ENCODE assay signal across 8 mouse cellular contexts in genomic region chr4:124709961-124710446, GRCm38 (mm10). TPM values are rescaled to one million over a fixed set of nuclear protein-coding genes. Genes with fewer than 3 reads are reported as not detected.
DNase-seq lines count a peak whose midpoint lies in the region; ATAC-seq lines count a peak whose summit lies in the region.

No protein-coding gene starts in this region.

- no peaks in the 10 kb centered on the region for H3K27me3 ChIP-seq in embryonic facial prominence, embryonic 15.5 days

- H3K36me3 ChIP-seq in embryonic facial prominence, embryonic 15.5 days: peaks cover 16% of the 10 kb centered on the region

- peak overlapping the region; percentile 52 for H3K4me2 ChIP-seq in embryonic facial prominence, embryonic 15.5 days (replicated peaks)

- peak; percentile 26 for DNase-seq in retina, postnatal 1 day
- no peak for DNase-seq in retina, embryonic 14.5 days (ENCODE audit: low spot score)
- DNase-seq in heart, postnatal 10 days: peak; percentile 59 to 63
- peak; percentile 49 to 68 for DNase-seq in kidney, postnatal 4 days
- DNase-seq in cerebellum, adult 8-10 months: no peak
- DNase-seq in frontal cortex, adult 2 months (ENCODE audit: extremely low spot score in 1 of 2, low spot score in 1 of 2): no peak

- 2% methylated on average over 18 of the region's 18 CpGs for WGBS in embryonic facial prominence, embryonic 15.5 days

- no peak for ATAC-seq in embryonic facial prominence, embryonic 15.5 days (ENCODE audit: insufficient number of reproducible peaks, low FRiP score, low TSS enrichment, low read depth)
- peak; percentile 17; the same call in 1 of the 2 replicates for ATAC-seq in megakaryocyte progenitor cell, adult 5-6 weeks (replicated peaks; ENCODE audit: poor library complexity)

- peak overlapping the region; percentile 96 for H3K27ac ChIP-seq in embryonic facial prominence, embryonic 15.5 days (replicated peaks)

- intact Hi-C loops in heart, postnatal 10 days (cut with DNase I): loop anchor here (1.0 to 5.0 kb wide), 2 partner anchors 28 to 137 kb away; no protein-coding TSS in a partner anchor

- no peak overlapping the region for H3K9ac ChIP-seq in embryonic facial prominence, embryonic 15.5 days

- H3K4me3 ChIP-seq in embryonic facial prominence, embryonic 15.5 days (replicated peaks): peak overlapping the region; percentile 36

- no peaks in the 10 kb centered on the region for H3K9me3 ChIP-seq in embryonic facial prominence, embryonic 15.5 days (replicated peaks)

- peaks cover 54% of the 10 kb centered on the region for H3K4me1 ChIP-seq in embryonic facial prominence, embryonic 15.5 days

RNA-seq across cellular contexts. Expression of gene Sf3a3, which starts 4.6 kb away (rescaled TPM):
- polyA plus RNA-seq in embryonic facial prominence, embryonic 15.5 days (2015; fragmentation: Nextera tagmentation; extraction: Ambion mirVana): 138 and 141 TPM in 2 replicates
- total RNA-seq in heart, postnatal 10 days (2021): 10 to 100 TPM; 26.2 to 32.5 TPM
- 98.5 and 113 TPM in 2 replicates for total RNA-seq in megakaryocyte progenitor cell, adult 5-6 weeks (2015)
- total RNA-seq in megakaryocyte progenitor cell, adult 5-6 weeks (2017): 158 and 175 TPM in 2 replicates
- polyA plus RNA-seq in frontal cortex, adult 2 months (2012; rRNA removed): 35.5 and 40.4 TPM in 2 replicates

RNA-seq across cellular contexts. Expression of gene Fhl3, which starts 9.5 kb away (rescaled TPM):
- polyA plus RNA-seq in embryonic facial prominence, embryonic 15.5 days (2015; fragmentation: Nextera tagmentation; extraction: Ambion mirVana): 17.3 and 17.8 TPM in 2 replicates
- 10 to 100 TPM; 15.7 to 19.6 TPM for total RNA-seq in heart, postnatal 10 days (2021)
- 17.1 and 19.3 TPM in 2 replicates for total RNA-seq in megakaryocyte progenitor cell, adult 5-6 weeks (2015)
- total RNA-seq in megakaryocyte progenitor cell, adult 5-6 weeks (2017): 4.9 and 5.3 TPM in 2 replicates
- polyA plus RNA-seq in frontal cortex, adult 2 months (2012; rRNA removed): 2.0 and 2.2 TPM in 2 replicates

RNA-seq across cellular contexts. Expression of gene Utp11, which starts 16.6 kb away (rescaled TPM):
- 68.9 and 71.3 TPM in 2 replicates for polyA plus RNA-seq in embryonic facial prominence, embryonic 15.5 days (2015; fragmentation: Nextera tagmentation; extraction: Ambion mirVana)
- 10 to 100 TPM; 13.8 to 16.8 TPM for total RNA-seq in heart, postnatal 10 days (2021)
- 78.0 and 81.5 TPM in 2 replicates for total RNA-seq in megakaryocyte progenitor cell, adult 5-6 weeks (2015)
- 70.8 and 93.1 TPM in 2 replicates for total RNA-seq in megakaryocyte progenitor cell, adult 5-6 weeks (2017)
- 19.0 and 20.7 TPM in 2 replicates for polyA plus RNA-seq in frontal cortex, adult 2 months (2012; rRNA removed)

RNA-seq across cellular contexts. Expression of gene Inpp5b, which starts 31.6 kb away (rescaled TPM):
- polyA plus RNA-seq in embryonic facial prominence, embryonic 15.5 days (2015; fragmentation: Nextera tagmentation; extraction: Ambion mirVana): 29.2 and 30.9 TPM in 2 replicates
- total RNA-seq in heart, postnatal 10 days (2021): 10 to 100 TPM; 10.1 to 14.9 TPM
- 32.9 and 36.0 TPM in 2 replicates for total RNA-seq in megakaryocyte progenitor cell, adult 5-6 weeks (2015)
- total RNA-seq in megakaryocyte progenitor cell, adult 5-6 weeks (2017): 28.6 and 31.4 TPM in 2 replicates
- 58.0 and 71.4 TPM in 2 replicates for polyA plus RNA-seq in frontal cortex, adult 2 months (2012; rRNA removed)

RNA-seq across cellular contexts. Expression of gene Pou3f1, which starts 53.4 kb away (rescaled TPM):
- polyA plus RNA-seq in embryonic facial prominence, embryonic 15.5 days (2015; fragmentation: Nextera tagmentation; extraction: Ambion mirVana): 4.4 and 4.9 TPM in 2 replicates
- total RNA-seq in heart, postnatal 10 days (2021): under 1 TPM; 0.12 to 0.26 TPM
- total RNA-seq in megakaryocyte progenitor cell, adult 5-6 weeks (2015): 0.05 TPM in 1 of 2 replicates, not detected in the other
- not detected in 2 replicates for total RNA-seq in megakaryocyte progenitor cell, adult 5-6 weeks (2017)
- polyA plus RNA-seq in frontal cortex, adult 2 months (2012; rRNA removed): 6.9 and 11.6 TPM in 2 replicates

Comparison
In these comparisons a context has a peak if more than half of its experiments do, and no peak if none do; other contexts are left out.
1. DNase-seq: peak in retina, postnatal 1 day (single experiment), heart, postnatal 10 days (2 of 2) and kidney, postnatal 4 days (2 of 2); none in retina, embryonic 14.5 days (single experiment), cerebellum, adult 8-10 months (single experiment) and frontal cortex, adult 2 months (0 of 2).
2. RNA of gene Utp11, which starts 16.6 kb away (total RNA-seq): 70.8 to 93.1 TPM in megakaryocyte progenitor cell, adult 5-6 weeks; 13.8 to 16.8 TPM in heart, postnatal 10 days; every median in the first group is over 4 times any median in the second.